Mouse (Mus musculus): Measurements from ENCODE around the gene Katnal1.

GRCm38 (mm10) chr5:148923408-148923807 lies 5.7 kb downstream of the Katnal1 start:
- no peak for TF ChIP-seq POLR2A (IDR thresholded peaks at IDR 0.05; ENCODE audit: low read depth, low read length)
- no peak for TF ChIP-seq CTCF (IDR thresholded peaks at IDR 0.05; ENCODE audit: extremely low read depth, insufficient read depth, insufficient read length, insufficient replicate concordance)

All from spleen, adult 2 months (tissue).